Mouse (Mus musculus) 416B (cell line): ENCODE measurements around the gene Olfr944.

Experiments used
- DNase-seq: peaks from one replicate; pipeline ENCODE4 v3.0.0; 2011; ENCODE audit warnings: low read depth

The Olfr944 gene

DNA sequence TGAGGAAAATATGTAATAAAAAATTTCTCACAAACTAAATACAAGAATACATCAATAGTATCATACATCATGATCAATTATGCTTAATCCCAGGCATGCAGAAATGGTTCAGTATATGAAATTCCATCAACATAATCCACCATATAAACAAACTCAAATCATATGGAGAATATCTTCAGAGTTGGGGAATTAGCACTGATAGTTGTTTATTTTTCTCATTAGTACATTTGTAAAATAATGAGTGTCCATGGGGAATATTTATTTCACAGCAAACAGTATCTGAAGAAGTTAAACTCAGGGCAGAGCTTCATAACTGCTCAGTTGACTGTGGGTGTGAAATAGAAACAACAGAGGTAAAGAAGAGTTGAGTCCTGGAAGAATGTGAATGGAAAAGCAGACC, at the start of gene Olfr944:
TSS of gene Olfr944 (plus strand) at position 301 of the 400 bp plus-strand sequence.
- no peak for DNase-seq

DNA sequence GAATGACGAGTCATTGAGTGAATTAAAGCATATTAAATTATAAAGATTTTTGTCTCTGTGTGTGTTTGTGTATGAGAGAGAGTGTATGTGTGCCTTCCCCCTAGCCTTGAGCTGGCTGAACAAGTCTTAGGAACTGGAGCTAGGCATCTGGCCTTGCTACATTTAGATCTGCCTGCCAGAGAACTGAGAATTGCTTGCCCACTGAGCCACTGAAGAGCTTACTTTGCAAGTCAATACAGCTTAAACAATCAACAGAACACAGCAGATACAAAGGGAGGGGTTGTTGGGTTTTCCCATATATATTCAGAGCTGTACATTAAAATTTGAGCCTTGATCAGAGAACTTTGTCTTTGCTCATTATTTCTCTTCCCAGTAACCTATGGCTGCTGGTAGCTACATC, 49.3 kb upstream of the Olfr944 start:
- DNase-seq: no peak

DNA sequence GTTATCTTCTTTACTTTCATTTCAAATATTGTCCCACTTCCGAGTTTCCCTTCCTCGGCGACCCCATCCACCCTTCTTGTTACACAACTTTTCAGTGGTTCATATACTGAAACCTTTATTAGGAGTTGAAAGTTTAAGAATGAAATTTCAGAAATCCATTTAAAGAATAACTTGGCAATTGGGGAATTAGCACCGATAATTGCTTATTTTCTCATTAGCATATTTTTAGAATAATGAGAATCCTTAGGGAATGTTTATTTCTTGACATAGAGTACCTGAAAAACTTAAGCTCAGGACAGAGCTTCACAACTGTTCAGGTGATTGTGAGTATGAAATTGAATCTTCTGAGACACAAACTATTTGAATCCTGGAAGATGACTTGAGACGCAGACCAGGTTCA, 35.7 kb upstream of the Olfr944 start, which contains the start of gene Olfr943:
TSS of gene Olfr943 (plus strand) at position 301 of the 400 bp plus-strand sequence.
- DNase-seq: no peak

DNA sequence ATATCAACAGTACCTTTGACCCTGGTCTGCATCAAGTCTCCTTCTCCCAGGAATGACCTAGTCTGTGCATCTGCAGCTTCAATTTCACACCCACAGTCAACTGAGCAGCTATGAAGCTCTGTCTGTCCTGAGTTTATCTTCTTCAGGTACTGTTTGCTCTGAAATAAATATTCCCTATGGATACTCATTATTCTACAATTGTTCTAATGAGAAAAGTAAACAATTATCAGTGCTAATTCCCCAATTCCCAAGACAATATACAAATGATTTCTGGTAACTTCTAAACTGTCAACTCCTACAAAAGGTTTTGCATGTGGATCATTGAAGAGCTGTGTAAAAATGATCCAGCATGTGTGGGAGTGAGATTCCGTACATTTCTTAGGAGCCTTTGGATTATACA, 48.2 kb downstream of the Olfr944 start, which contains the start of gene Olfr1537:
TSS of gene Olfr1537 (minus strand) at position 101 of the 400 bp plus-strand sequence.
- no peak for DNase-seq
